Mouse (Mus musculus) liver, adult 2 months (tissue): ENCODE measurements around the gene Acbd4. TPM values are rescaled to one million over a fixed set of nuclear protein-coding genes. Genes with fewer than 3 reads are reported as not detected.
A peak's percentile ranks its signal among the peaks of the same experiment; 100 is the strongest.

Experiments used
- DNase-seq: peaks from one replicate; pipeline ENCODE4 v3.0.0-alpha.2; 2011; ENCODE audit warnings: low read depth, low spot score; ENCODE audit errors: extremely low read depth
- H3K27ac ChIP-seq: fragments of 200-500 bp; replicated peaks from 2 replicates; pipeline ENCODE4 v1.5.1; 2012; ENCODE audit warnings: low read depth, mild to moderate bottlenecking, control low read depth, inconsistent platforms, low read length; ENCODE audit not compliant: insufficient read depth
- H3K27me3 ChIP-seq: fragments of 200-500 bp; 2 replicates; pipeline ENCODE4 v1.6.1; 2012; ENCODE audit warnings: mild to moderate bottlenecking, moderate library complexity, low read length, inconsistent platforms; ENCODE audit not compliant: control insufficient read depth, insufficient read depth
- H3K36me3 ChIP-seq: fragments of 200-500 bp; 2 replicates; pipeline ENCODE4 v1.6.1; 2012; ENCODE audit warnings: low read length, inconsistent platforms; ENCODE audit not compliant: control insufficient read depth, insufficient read depth
- H3K4me1 ChIP-seq: fragments of 200-500 bp; 2 replicates; pipeline ENCODE4 v1.6.1; 2011; ENCODE audit warnings: low read length; ENCODE audit not compliant: control insufficient read depth, insufficient read depth
- H3K4me3 ChIP-seq: fragments of 200-500 bp; 2 replicates; pipeline ENCODE4 v1.5.1; 2011; ENCODE audit warnings: low read depth, mild to moderate bottlenecking, control low read depth, low read length, moderate library complexity; ENCODE audit not compliant: insufficient read depth
- H3K79me2 ChIP-seq: fragments of 200-500 bp; 2 replicates; pipeline ENCODE4 v1.6.1; 2012; ENCODE audit warnings: inconsistent platforms, mild to moderate bottlenecking, low read length, moderate library complexity; ENCODE audit not compliant: control insufficient read depth, insufficient read depth
- H3K9ac ChIP-seq: fragments of 200-500 bp; 2 replicates; pipeline ENCODE4 v1.6.1; 2012; ENCODE audit warnings: low read depth, mild to moderate bottlenecking, control low read depth, inconsistent platforms, low read length
- CTCF ChIP-seq: fragments of 200-500 bp; IDR thresholded peaks from 2 replicates; pipeline ENCODE4 v1.5.1; 2011; ENCODE audit warnings: low read depth, low read length, control low read depth
- POLR2A ChIP-seq: fragments of 200-500 bp; IDR thresholded peaks from 2 replicates; pipeline ENCODE4 v1.6.1; 2011; ENCODE audit warnings: low read length, control low read depth; ENCODE audit not compliant: insufficient read depth; ENCODE audit errors: extremely low read depth
- WGBS: fragments of 180-500 bp; shearing (Covaris S2); methylation state at CpG from one replicate; pipeline ENCODE4 v1.1.7; 2018; 5-methylcytosine and 5-hydroxymethylcytosine counted together
- polyA plus RNA-seq: library from polyadenylated mRNA; depleted of rRNA; stranded (reverse); fragments of >200 nt; gene quantifications from 2 replicates; pipeline ENCODE4 v1.2.3, GENCODE M21; 2012
- total RNA-seq: library from RNA; depleted of rRNA; stranded (reverse); fragments of >200 nt; gene quantifications from 2 replicates; pipeline ENCODE4 v1.2.3, GENCODE M21; 2014

Gene Acbd4
- total and polyA plus RNA-seq, 2 experiments: 64.4 to 66.6 TPM

DNA sequence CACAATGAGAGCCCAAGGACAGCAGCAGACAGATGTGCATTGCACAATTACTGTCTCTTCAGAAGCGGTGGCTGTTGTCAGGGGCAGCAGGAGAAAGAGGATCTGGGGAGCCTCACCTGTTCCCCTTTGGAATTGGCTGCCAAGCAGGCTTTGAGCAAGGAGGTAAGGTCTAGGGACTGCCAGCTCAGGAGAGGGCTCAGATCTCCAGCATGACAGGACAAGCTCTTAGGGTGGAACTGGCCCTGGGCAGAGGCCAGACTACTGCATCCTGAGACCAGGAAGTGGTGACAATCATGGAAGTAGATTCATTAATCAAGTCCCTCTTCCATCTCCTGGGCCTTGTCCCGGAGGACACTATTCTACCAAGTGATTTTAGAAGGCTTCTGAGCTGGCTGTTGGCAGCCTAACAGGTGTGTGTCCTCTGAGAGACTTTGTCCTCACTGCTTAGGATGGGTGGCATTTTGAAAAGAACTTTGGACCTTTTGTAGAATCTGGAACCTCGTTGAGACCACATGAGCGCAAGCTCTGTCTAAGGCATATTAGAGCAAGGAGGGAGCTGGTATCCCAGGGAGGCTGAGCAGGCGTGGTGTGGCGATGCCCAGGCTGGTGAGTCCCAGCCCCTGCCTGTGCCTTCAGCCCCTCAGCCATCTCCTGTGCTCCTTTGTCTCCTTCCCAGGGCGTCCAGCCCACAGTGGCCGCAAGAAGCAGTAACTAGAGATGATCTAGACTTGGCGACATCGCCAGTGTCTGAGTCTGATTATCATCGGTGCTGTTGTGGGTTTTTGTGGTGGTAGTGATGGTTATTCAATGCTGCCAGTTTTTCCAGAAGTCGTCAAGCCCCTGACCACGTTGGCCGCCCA is 35.1 kb upstream of the Acbd4 start:
- Histone ChIP-seq H3K79me2 (no peaks in the 10 kb centered on the region), H3K4me3 (no peak overlapping the region), H3K9ac (no peak overlapping the region), H3K27ac (no peak overlapping the region), H3K4me1 (peaks cover 7% of the 10 kb centered on the region; the same call in 1 of the 2 replicates), H3K36me3 (peaks cover 52% of the 10 kb centered on the region), H3K27me3 (no peaks in the 10 kb centered on the region)
- TF ChIP-seq POLR2A: no peak
- no peak for TF ChIP-seq CTCF
- WGBS: 80% methylated on average over 14 of the region's 14 CpGs
- peak; percentile 51 for DNase-seq

- peaks cover 7% of the 10 kb centered on the region; the same call in 1 of the 2 replicates for H3K4me1 ChIP-seq
These were observed 34.5 kb upstream of the Acbd4 start for GRCm38 (mm10) chr11:103067051-103067361.

GRCm38 (mm10) chr11:103067457-103068001 is 34.0 kb upstream of the Acbd4 start:
- TF ChIP-seq POLR2A (no peak), CTCF (no peak)
- H3K4me3 ChIP-seq: no peak overlapping the region
- H3K27me3 ChIP-seq: no peaks in the 10 kb centered on the region
- no peak overlapping the region for H3K9ac ChIP-seq
- H3K79me2 ChIP-seq: no peaks in the 10 kb centered on the region
- 63% methylated on average over 8 of the region's 8 CpGs for WGBS
- H3K27ac ChIP-seq: no peak overlapping the region; the same call in 1 of the 2 replicates
- H3K36me3 ChIP-seq: peaks cover 45% of the 10 kb centered on the region
- DNase-seq: peak; percentile 12
- peaks cover 7% of the 10 kb centered on the region; the same call in 1 of the 2 replicates for H3K4me1 ChIP-seq

More at GRCm38 (mm10) chr11:103067051-103067361, 34.5 kb upstream of the Acbd4 start:
- H3K27me3 ChIP-seq: no peaks in the 10 kb centered on the region
- H3K27ac ChIP-seq: no peak overlapping the region
- H3K4me3 ChIP-seq: no peak overlapping the region
- WGBS: 94% methylated on average over 6 of the region's 6 CpGs
- TF ChIP-seq CTCF: no peak
- TF ChIP-seq POLR2A: no peak
- peaks cover 47% of the 10 kb centered on the region for H3K36me3 ChIP-seq
- no peak for DNase-seq
- no peaks in the 10 kb centered on the region for H3K79me2 ChIP-seq
- no peak overlapping the region for H3K9ac ChIP-seq

GRCm38 (mm10) chr11:103068272-103068671 is 33.2 kb upstream of the Acbd4 start:
- H3K79me2 ChIP-seq: no peaks in the 10 kb centered on the region
- H3K27ac ChIP-seq: no peak overlapping the region; the same call in 1 of the 2 replicates
- WGBS: 91% methylated on average over 4 of the region's 4 CpGs
- H3K4me3 ChIP-seq: no peak overlapping the region
- H3K9ac ChIP-seq: no peak overlapping the region
- no peaks in the 10 kb centered on the region for H3K27me3 ChIP-seq
- peaks cover 40% of the 10 kb centered on the region for H3K36me3 ChIP-seq
- TF ChIP-seq CTCF (no peak), POLR2A (no peak)
- no peak for DNase-seq
- peaks cover 7% of the 10 kb centered on the region; the same call in 1 of the 2 replicates for H3K4me1 ChIP-seq

- H3K27ac ChIP-seq: no peak overlapping the region
- 97% methylated on average over 11 of the region's 11 CpGs for WGBS
- no peak overlapping the region for H3K9ac ChIP-seq
- TF ChIP-seq POLR2A (no peak), CTCF (no peak)
- no peak for DNase-seq
- no peak overlapping the region for H3K4me3 ChIP-seq
- H3K36me3 ChIP-seq: peaks cover 35% of the 10 kb centered on the region
- no peaks in the 10 kb centered on the region for H3K27me3 ChIP-seq
- no peaks in the 10 kb centered on the region for H3K79me2 ChIP-seq
- peaks cover 7% of the 10 kb centered on the region; the same call in 1 of the 2 replicates for H3K4me1 ChIP-seq
These were observed 32.6 kb upstream of the Acbd4 start for GRCm38 (mm10) chr11:103068884-103069283.
